Mouse (Mus musculus) kidney, adult 2 months (tissue): ENCODE results near the gene Marveld3.

Experiments used
- CTCF ChIP-seq: fragments of 200-500 bp; conservative IDR thresholded peaks from 2 replicates; pipeline ENCODE4 v1.5.1; 2011; ENCODE audit warnings: low read depth, mild to moderate bottlenecking, control low read depth, low read length, moderate library complexity, mixed read lengths; ENCODE audit not compliant: insufficient read depth, insufficient read length
- POLR2A ChIP-seq: fragments of 200-500 bp; IDR thresholded peaks from one replicate; pipeline ENCODE4 v1.6.1; 2011; ENCODE audit warnings: low read depth, low read length, control low read depth

DNA sequence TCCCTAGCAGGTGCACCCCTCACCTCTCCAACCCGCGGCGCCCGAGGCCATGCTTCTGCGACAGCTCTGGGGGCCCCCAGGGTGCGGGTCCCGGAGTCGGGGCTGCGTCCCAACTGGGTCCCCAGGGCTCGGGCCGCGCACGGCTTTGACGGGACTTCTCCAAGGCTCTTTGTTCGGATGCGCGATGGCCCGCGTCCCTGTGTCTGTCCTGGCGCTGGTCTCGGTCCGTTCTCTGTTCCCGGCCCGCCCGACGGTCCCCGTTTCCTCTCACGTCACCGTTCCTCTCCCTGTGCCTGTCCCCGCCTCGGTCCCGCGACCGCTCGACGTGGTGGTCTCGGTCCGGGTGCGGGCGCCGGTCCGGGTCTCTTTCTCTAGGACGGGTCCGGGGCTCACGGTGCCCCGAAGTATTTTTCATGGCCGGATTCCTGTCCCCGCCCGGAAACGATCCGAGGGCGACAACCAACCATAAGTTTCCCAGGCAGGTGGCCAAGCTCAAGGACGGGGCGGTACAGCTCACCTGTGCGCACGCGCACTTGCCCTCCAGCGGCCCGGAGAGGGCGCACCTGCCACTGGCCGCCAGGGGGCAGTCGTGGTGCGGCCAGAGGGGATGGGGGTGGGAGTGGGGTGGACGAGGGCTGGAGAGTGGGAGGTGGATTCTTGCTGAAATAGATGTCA is at the start of gene Marveld3:
- TF ChIP-seq CTCF (peak; percentile 77), POLR2A (no peak)
